Mouse (Mus musculus) CD4-positive, CD25-positive, alpha-beta regulatory T cell, adult 4 months (primary cell): Measurements from ENCODE around the gene Ptprk. TPM values are rescaled to one million over a fixed set of nuclear protein-coding genes. Genes with fewer than 3 reads are reported as not detected.

ENCODE experiments used
- ATAC-seq: one replicate; pipeline ENCODE4 v1.8.0; 2017
- polyA plus RNA-seq, 2 experiments: library from polyadenylated mRNA; unstranded; fragments of 100-300 nt; shearing (Covaris generic); gene quantifications; one replicate each; pipeline ENCODE4 v1.2.1; 2017

Ptprk gene
- polyA plus RNA-seq: not detected

DNA sequence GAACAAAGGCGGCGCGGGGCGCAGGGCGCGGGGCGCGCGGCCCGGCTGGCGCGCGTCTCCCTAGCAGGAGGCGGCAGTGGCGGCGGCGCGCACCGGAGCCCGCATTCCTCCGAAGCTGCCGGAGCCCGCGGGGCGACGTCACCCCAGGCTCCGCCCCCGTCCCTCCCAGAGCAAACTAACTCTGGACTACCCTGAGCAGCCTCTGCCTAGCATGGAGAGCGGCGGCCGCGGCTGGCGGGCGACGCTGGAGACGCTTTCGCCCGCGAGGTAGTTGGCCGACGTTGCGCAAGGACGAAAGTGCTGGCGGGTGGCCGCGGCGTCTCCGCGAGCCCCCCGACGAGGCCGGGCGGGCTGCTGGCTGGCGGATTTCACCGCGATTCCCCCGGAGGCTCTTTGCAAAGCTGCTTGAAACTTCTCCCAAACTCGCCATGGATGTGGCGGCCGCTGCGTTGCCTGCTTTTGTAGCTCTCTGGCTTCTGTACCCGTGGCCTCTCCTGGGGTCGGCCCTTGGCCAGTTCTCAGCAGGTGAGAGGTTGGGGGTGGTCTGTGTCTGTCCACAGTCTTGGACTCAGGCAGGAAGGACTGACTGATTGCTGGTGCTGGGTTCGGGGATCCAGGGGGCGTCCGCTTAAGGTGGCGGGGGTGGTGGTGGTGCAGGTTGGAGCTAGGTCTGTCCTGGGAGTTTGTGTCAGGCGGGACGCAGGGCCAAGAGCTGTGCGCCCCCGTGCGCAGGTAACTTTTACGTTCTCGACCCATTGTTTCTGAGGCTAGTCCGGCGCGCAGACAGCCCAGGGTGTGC lies at the start of gene Ptprk:
Ptprk (plus strand) TSS at position 168 of the 799 bp plus-strand sequence.
- no peak for ATAC-seq

DNA sequence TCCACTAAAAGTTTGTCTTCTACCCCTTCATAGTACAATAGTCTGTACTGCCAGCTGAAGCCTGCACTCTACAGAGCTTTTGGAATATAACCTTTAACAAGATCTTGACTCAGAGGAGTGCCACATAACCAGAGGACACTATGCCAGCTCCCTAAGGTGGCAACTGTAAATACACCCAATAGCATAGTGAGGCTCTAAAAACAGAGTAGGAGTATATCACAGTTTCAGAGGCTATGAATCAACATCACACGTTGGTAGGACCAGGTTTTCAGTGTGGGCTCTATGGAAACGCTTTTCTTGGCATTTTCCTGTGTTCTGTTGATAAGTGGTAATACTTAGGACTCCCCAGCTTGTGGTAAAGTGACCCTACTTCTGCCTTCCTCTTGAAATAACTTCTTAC lies 46.8 kb upstream of the Ptprk start:
- ATAC-seq: no peak

DNA sequence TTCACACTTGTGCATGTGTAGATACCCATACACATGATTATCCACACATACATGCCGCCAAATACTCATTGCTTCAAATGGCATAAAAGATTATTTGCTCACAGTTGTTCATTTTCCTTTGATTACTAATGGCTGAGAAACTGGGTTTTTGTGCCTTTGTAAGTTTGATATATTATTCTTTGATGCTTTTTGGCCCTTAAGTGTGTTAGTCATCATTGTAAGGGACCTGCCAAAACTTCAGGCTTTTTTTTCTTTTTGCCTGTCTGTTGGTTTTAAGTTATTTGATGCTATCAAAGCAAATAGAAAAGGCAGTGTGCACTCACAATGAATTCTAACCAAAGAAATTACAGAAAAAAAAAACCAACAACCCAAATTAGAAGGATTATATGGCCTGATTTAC lies 38.2 kb upstream of the Ptprk start:
- no peak for ATAC-seq

DNA sequence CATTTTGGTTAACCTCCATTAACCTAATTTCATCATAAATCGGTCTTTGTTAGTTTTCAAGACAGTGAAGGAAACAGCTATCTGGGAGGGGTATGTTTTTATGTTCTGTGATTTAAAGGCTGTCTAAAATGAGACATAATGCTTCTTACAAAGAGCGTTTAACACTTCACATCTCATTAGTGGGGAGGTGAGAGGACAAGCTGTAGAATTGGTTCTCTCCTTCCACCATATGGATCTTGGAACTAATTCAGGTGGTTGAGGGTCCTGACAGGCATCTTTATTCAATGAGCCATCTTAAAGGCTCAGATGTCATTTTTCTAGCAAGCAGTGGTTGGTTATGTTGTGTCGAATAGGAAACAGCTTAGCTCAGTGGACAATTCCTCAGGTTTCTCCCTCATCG lies 19.9 kb upstream of the Ptprk start:
- ATAC-seq: no peak

DNA sequence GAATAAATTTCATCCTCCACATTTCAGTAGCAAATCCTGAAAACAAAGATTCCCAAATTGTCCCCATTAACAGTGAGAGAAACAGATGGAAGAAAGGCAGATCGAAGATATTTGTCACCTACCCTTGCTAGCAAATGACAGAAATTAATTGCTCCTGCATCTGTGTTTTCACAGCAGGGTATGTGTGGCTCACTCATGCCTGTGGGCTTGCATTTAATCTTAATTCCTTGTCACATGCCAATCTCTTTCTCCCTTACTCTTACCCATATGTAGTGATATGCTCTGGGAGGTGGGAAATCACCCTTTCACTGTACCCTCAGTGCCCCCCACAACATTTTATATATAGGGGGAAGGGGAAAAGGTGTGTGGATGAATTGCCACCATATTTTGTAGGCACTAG lies 15.4 kb upstream of the Ptprk start:
- ATAC-seq: no peak

- ATAC-seq: no peak
Measured at GRCm38 (mm10) chr10:28067997-28068396, 6.6 kb upstream of the Ptprk start.

GRCm38 (mm10) chr10:28073991-28074652 lies 498 bp upstream of the Ptprk start:
- ATAC-seq: no peak

GRCm38 (mm10) chr10:28075491-28076035 lies 943 bp downstream of the Ptprk start:
- no peak for ATAC-seq

DNA sequence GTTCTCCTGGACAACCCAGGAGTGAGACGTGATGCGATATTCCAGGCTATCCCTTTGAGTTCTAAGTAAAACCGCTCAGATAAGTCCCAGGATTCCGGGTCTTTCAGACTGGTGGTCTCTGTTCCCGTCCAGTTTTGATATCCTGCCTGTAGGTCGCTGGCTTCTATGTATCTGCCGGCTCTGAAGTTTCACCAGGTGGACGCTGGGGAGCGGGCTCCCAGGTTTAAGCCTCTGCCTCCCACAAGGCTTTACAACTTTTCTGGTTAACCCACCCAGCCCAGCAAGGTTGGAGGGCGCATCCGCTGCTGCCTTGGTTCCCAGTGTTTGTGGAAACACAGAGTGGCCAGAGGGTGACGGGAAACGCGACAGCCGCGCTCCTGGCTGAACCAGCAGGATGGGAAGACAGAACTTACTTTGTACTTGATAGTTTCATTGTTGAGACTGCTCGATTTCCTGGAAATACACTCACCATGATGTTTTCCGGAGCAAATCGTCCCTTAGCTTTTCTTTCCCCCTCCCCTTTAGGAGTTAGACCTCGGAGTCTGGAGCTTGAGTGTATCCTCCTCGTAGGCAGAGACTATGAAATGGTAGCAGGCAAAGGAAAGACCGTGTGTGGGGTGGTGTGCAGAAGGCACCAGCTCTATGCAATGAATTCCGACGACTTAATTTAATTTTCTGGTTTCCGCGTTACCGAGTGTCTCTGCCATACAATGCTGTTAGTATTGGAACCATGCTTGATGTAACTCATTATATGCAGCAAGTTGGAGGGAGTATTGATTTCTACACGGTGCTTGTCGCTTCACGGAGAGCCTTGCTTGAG lies 1.6 kb downstream of the Ptprk start:
- no peak for ATAC-seq

DNA sequence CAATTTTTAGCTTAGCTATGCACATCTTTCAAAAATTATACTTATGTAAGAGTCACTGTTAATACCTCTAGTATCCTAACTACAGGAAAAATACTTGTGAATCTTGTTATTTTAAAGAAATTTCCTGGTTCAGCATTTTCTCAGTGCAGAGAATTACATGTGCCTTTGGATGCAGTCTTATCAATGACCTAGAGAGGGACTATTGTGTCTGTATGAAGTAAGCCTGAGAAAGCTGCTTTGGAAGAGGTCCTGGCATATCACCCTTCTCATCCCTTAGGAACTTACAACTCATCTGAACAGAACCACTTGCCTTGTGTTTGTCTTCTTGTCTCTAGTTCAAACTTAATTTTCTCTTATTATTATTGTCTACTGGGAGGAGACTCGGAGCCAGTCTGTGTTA lies 3.6 kb downstream of the Ptprk start:
- no peak for ATAC-seq

GRCm38 (mm10) chr10:28081221-28081620 lies 6.6 kb downstream of the Ptprk start:
- ATAC-seq: no peak

- no peak for ATAC-seq
Measured at GRCm38 (mm10) chr10:28083183-28083582, 8.6 kb downstream of the Ptprk start.

DNA sequence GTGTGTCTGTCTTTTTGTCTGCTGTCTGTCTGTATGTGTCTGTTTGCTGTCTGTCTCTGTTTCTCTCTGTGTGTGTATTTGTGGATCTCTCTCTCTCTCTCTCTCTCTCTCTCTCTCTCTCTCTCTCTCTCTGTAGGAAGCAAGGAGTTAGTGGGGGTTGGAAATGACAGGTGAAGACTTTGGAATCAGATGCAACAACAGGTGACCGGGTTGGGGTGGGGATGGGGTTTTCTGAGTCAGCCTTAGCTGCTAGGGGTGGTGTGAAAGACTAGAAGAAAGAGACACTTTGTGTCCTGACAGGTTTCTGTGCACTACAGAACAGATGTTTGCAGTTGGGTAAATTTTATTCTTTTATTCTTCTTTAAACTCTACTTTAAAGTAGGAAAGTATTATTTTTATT lies 9.0 kb downstream of the Ptprk start:
- ATAC-seq: no peak

DNA sequence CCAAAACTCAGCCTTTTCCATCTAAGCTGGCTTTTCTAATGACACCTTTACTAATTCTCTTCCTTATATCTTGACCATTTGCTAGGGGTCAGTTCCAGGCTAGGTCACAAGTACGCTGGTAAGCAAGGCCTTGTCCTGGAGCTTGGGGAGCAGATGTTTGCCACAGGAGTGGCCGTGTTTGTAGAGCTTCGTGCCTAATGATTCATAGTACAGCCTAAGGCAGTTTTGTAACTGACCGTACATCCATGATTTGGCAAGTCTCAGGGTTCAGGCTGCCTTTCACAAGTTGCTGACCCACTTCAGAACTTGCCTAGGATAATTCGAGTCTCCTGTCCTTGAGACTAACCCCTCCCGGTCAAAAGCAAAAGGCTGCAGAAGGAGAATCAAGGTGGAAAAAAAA lies 12.7 kb downstream of the Ptprk start:
- no peak for ATAC-seq

GRCm38 (mm10) chr10:28087749-28088148 lies 13.1 kb downstream of the Ptprk start:
- ATAC-seq: no peak

GRCm38 (mm10) chr10:28096007-28096406 lies 21.4 kb downstream of the Ptprk start:
- no peak for ATAC-seq

GRCm38 (mm10) chr10:28097637-28098036 lies 23.0 kb downstream of the Ptprk start:
- ATAC-seq: no peak

- no peak for ATAC-seq
Measured at GRCm38 (mm10) chr10:28098923-28099322, 24.3 kb downstream of the Ptprk start.

DNA sequence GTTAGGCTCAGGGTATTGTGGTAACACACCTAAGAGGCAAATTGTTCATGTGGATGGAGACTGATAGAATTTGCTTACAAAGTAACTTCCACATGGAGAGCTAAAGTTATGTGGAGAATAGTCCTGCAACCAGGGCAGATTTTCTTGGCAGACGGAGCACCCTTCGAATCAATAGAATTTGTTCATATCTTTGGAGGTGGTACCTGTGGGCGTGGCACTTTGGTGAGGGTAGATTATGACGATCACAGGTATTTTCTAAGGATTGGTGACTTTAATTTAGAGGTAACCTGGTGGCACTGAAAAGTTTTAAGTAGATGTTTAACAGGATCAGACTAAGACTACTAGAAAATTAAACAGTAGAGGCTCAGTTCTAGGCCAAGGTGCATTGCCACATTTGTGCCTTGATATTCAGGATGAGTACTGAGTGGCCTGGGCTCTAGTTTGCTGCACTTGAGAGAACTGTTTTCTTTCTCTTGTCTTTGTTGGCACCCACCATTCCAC lies 28.8 kb downstream of the Ptprk start:
- no peak for ATAC-seq

GRCm38 (mm10) chr10:28103924-28104323 lies 29.3 kb downstream of the Ptprk start:
- ATAC-seq: no peak

GRCm38 (mm10) chr10:28105247-28105646 lies 30.6 kb downstream of the Ptprk start:
- no peak for ATAC-seq

DNA sequence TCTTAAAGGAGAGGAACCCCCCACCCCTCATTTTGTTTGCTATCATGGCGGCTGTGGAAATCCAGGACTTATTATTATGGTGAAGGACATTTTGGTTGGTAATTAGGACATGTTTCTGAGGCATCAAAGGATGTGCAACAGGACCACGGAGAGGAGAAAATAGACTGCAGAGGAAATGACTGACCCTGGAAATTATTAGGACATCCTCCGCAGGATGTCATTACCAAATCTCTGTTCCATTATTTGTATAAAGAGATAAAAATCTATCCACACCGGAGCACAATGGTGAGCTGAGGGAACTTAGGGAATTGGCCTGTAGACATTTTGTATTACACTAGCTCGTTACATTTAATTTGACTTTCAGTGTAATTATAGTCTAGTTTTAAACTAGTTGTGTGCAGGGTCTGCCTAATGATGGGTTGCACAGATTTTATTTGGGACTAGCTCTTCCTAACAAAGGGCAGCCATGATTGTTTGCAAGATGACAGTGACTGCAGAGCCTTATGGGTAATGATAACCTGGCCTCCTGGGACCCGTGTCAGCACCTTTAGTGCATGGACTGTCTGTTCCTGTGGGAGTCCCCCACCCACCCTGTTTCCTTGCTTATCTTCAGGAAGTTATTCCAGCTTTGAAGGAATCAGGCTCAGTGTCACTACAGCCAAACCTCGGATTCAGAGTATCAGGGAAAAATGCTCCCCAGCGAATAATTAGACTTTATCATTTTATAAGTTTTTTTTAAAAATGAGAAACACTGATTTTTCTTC lies 38.4 kb downstream of the Ptprk start:
- no peak for ATAC-seq
